Mouse (Mus musculus) urinary bladder, postnatal 4 days (tissue): Measurements from ENCODE around the gene Tmem184b.

Source experiments
- DNase-seq, 2 experiments: peaks; one replicate each; pipeline ENCODE4 v3.0.0; 2021 to 2022; ENCODE audit warnings: low spot score in 2 of 2

Tmem184b gene

GRCm38 (mm10) chr15:79368313-79368811, 35.0 kb downstream of the Tmem184b start:
- DNase-seq, result peak; percentile 69 to 75

DNA sequence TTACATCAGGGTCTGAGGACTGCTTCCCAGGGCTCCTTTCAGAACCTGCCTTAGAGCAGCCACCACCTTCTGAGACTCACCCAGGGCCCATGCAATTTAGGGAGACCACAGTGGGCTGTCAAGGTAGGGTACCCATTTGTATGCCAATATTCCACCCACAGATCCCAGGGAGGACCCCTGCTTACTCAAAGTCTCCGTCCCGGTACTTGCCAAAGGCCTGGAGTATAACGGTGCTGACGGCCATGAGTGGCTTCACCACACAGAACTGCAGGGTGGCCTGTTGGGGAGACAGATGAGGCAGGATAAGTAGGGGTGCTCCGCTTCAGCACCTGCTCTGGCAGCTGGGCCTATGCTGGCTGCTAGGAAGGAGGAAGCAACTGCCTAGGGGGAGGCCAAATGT, 37.0 kb downstream of the Tmem184b start:
- DNase-seq, result no peak

DNA sequence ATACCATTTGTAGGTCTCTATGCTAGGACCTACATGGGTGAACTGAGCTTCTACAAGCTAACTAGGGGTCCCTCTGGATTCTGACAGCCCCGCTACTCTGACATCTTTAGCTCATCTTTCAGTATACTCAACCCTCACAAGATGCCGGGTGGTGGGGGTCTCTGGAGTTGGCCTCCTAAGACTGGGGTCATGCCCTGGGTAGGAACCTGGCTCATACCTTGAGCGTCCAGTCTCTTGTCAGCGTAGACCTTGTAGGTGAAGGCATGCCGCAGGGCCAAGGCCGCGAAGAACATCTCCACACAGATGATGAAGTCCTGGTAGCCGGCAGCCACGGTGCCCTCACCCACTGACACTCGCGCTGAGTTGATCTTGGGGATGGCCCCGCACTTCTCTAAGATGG, 38.3 kb downstream of the Tmem184b start:
- no peak for DNase-seq

DNA sequence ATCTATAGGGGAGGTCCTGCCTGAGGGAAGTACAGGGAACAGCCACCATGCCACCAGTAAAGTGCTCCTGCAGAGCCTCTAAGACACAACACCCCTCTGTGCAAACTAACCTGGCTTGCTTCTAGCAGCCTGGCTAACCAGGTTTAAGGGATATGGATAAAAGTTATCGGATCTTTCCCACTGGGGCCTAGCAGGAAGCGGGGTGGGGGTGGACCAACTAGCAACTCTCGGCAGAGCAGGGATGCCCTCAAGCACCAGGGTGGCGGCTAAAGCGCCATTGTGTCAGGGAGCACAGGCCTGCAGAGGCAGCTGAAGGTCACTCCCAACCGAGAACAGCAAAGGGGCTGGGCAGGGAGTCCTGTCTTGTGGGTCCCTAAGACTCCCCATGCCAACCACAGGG, 39.2 kb downstream of the Tmem184b start:
- no peak for DNase-seq

DNA sequence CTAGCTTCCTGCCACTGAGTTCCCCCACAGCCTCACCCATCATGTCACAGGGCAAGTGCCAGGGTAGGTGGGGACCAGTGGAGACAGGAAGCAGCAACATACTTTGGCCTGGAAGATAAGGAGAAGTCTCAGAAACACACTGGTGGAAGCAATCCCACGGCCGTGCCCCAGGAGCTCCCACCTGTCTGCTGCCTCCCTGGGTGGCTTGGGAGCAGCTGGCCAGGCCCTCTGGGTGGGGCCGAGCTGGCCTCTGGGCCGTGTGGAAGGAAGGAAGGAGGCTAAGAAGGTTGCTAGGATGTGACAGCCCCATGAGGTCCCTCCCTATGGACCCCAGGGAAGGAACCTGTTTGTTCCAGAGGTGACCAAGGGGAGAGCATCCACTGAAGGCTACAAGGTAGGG, 42.3 kb downstream of the Tmem184b start:
- no peak for DNase-seq

- DNase-seq, result no peak
Measured at GRCm38 (mm10) chr15:79360371-79360770, 43.0 kb downstream of the Tmem184b start.

GRCm38 (mm10) chr15:79359954-79360353, 43.4 kb downstream of the Tmem184b start:
- DNase-seq, result no peak

DNA sequence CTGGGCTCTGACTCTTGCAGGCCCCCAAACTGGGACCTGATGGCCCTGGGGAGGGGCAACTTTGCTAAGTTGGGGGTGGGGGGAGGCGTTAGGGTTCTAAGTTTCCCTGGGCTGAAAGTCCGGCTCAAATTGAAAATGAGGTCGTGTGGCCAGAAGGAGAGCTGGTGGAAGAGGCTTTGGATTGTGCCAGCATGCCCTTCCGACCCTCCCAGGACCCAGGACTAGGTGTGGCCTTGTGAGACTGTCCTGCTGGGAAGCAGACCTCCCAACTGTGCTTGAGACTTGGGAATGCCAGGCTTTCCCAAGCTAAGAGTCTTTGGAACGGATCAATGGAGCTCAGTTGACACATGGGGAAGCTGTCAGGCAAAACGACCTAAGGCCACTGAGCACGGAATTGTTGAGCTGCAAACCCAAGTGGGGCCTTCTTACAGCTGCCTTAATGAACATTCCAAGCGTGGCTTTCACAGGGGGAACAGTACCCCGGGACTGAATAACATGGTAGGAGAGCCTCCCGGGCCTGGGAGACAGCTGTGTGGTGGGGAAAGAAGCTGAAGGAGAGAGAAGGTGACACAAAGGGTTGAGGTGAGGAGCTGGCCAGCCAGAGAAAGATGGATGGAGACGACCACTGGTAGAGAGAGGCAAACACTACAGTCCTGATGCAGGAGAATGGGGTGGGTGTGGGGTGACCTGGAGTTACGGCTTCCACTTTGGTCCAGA, 45.2 kb downstream of the Tmem184b start:
- no peak for DNase-seq

GRCm38 (mm10) chr15:79357036-79357911, 46.1 kb downstream of the Tmem184b start:
- DNase-seq, result peak; percentile 74 to 75

DNA sequence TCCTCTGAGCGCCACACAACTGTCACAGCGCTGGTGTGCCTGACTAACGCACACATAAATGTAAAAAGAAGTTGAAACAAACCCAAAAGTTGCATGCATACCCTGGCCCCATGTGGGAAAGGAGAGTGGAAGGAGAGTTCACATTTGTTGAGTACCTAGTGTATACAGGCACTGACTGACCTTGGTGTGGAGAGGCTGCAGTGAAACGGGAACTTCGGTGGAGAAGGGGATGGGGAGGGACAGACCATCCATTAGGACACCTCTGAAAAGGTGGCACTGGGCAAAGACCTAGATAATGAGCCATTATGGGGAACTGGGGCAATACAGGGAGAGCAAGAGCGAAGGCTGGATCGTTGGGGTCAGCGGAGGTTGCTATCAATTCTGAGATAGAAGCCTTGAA, 46.9 kb downstream of the Tmem184b start:
- DNase-seq, result no peak

GRCm38 (mm10) chr15:79354619-79355018, 48.8 kb downstream of the Tmem184b start:
- no peak for DNase-seq

DNA sequence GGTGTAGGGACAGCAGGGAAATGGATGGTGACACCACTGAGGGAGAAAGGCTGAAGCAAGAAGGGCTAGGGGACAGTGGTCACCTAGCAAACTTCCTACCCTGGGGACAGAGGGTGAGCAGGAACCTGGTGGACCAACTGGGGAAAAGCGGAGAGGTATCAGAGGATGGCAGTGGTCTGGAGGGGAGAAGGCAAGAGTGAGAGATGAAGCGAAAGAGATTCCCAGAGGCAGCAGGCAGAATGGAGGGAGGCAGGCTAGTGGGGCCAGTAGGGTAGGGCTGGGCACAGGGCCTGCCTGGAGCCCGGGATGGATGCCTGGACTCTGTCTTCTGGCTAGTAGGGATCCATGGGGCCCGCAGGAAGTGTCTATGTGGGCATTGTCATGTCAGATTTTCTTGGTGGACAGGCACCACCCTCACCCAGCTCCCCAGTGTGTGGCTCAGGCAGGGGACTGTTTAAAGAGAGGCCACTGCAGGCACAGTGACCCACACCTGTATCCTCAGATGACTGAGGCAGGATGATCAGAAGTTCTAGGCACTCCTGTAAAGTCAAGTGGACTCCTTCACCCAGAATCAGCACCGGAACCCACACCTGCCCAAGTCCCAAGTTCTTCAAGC, 49.6 kb downstream of the Tmem184b start:
- no peak for DNase-seq

DNA sequence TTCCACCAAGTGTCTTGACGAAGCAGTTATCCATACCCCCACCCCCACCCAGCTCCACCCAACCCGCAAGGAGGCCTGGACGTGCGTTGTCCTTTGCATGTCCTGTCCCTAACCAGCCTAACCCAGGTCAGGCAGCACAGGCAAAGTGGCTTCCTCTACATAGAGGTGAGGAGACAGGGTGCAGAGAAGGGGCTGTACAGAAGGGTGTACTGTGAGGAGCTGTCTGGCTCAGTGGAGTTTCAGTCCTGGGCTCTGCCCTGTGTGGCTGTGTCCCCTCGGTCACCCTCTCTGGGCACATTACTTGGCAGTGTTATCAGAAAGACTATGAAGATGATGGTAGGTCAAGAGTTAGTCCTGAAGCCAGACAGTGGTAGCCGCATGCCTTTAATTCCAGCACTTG, 50.9 kb downstream of the Tmem184b start:
- no peak for DNase-seq

DNA sequence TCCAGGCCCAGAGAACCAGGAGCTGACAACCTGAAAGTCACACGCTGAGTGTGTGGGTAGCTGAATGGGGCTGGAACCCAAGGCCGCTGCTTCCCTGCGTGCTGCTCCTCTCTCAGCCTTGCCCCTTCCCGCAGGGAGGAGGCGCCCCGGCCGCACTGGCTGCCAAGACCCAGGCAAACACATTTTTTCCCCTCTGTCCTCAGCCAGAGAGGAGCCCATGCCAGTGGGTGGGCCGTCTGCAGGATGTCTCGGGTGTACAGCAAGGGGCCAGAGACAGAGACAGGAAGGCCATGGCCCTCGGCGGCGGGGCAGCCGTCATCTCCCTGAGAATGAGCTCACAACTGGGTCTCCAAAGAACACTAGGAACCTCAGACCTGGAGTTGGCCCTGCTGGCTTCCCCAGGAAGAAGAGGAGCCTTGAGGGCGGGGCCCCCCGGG, 52.0 kb downstream of the Tmem184b start:
- peak; percentile 64 to 69 for DNase-seq

- DNase-seq, result no peak
Measured at GRCm38 (mm10) chr15:79350866-79351265, 52.5 kb downstream of the Tmem184b start.

DNA sequence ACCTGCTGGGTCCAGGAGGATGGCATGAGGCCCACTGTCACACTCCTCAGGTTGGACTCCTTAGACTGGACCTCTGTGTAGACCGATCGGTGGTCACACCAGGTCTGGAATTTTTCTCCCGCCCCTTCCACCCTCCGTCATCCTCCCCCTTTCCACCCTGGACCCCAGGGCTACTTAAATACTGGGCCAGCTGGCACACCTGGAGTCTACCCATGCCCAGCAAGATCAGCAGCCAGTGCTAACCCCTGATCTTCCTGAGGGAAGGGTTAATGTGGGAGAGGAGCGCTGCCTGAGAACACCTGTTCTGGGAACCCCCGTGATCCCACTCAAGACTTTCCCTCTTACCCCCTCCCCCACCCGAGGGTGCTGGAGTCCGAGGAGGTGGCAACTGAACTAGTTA, 54.7 kb downstream of the Tmem184b start:
- no peak for DNase-seq

DNA sequence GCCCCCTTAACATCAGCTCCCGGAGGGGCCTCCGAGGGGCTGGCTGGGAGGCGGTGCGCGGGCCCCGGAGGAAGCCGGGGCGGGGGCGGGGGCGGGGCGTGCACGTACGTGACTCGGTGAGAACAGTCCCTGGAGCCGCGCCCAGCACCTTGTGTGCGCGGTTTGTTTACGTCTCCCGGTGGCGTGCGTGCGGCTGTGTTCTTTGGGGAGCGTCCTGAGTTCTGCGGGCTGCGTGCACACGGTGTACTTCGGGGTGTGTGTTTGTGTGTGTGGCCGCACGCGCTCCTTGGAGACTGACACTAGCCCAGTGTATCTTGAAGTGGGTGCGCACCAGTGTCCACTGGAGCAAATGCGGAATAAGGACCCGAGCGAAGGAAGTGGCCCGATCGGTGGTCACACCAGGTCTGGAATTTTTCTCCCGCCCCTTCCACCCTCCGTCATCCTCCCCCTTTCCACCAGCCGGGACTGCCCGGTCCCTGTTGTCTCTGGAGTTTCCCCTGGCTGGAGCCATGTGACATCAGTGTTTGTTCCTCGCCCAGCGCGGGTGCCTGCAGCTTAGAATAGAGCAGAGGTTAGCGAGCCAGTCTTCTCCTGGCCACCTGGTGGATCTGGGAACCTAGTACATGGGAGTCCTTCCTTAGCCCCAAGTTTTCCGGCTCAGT, 55.4 kb downstream of the Tmem184b start:
- DNase-seq, result peak; percentile 43 to 71

- peak; percentile 86 to 93 for DNase-seq
Measured at GRCm38 (mm10) chr15:79347165-79347844, 56.1 kb downstream of the Tmem184b start.

GRCm38 (mm10) chr15:79346051-79346793, 57.1 kb downstream of the Tmem184b start, which contains the start of gene Maff:
TSS of gene Maff (plus strand) at chr15:79346621.
- no peak for DNase-seq

DNA sequence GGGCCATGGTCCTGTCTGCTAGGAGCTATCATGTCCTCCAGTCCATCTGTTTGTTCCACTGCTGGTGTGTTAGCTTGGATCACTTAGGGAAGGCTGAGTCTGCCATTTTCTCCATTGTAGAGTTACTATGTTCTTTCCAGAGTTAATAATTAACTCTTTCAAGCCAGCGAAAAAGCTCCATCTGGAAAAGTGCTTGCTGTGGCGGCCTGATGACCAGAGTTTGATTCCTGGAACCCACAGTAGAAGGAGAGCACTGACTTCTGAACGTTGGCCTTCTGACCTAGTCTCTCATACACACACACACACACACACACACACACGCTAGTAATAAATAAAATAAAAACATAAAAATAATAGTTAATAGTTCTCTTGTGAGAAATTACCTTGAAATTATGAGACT, 58.7 kb downstream of the Tmem184b start:
- no peak for DNase-seq
